Mouse (Mus musculus) left cerebral cortex, postnatal 14 days (tissue): ENCODE measurements at regions not wholly inside any gene's neighbourhood (a gene's known extent, or its start where the extent isn't known, plus 50 kb on each side); places are given as distances from the start of the nearest gene placed in this dataset.

Source experiments
- DNase-seq, 2 experiments: peaks; one replicate each; pipeline ENCODE4 v3.0.0; 2021 to 2022; ENCODE audit warnings: low spot score in 2 of 2, mixed read lengths in 1 of 2
- intact Hi-C: fragments of 180-260 bp; cut with DNase I; formaldehyde crosslinking; loops from one replicate; pipeline ENCODE4 v1.15.1; 2025

DNA sequence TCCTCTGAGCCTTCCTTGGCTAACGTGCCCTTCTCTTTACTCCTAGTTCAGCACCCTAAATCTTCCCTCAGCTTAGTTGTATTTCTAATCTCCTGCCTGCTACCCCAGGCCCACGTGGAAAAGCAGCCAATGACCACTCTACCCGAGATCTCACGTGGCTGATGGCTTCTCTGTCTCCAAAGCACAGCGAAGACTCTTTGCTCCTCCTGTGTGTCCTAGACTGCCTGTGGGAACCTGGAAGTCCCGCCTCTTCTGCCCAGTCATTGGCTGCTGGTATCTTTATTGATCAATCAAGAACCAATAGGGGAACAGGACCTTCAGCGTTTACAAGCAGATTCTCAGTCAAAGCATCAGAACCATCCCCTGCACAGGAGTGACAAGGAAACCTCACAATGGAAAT is 54.8 kb downstream of the Gm19935 start:
- DNase-seq = no peak
- intact Hi-C loops = no loop called here

DNA sequence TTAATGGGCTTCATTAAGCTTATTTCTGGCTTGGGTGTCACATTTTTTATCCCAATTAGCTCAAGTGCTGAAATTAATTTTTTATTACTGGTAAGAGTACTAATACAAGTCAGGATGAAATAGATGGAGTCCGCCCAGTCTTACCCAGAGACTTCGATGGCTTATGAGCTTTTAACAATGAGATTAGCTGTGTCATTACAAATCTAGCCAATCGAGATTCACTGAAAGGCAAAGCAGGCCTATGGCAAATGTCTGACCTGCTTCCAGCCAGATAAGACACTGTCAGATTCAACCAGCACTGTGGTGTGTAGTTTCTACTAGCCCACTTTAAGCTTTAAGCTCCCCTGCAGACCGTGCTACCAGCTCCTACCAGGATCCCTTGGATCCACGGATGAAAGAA is 55.2 kb downstream of the Gm19935 start:
- intact Hi-C loops = no loop called here
- no peak for DNase-seq

DNA sequence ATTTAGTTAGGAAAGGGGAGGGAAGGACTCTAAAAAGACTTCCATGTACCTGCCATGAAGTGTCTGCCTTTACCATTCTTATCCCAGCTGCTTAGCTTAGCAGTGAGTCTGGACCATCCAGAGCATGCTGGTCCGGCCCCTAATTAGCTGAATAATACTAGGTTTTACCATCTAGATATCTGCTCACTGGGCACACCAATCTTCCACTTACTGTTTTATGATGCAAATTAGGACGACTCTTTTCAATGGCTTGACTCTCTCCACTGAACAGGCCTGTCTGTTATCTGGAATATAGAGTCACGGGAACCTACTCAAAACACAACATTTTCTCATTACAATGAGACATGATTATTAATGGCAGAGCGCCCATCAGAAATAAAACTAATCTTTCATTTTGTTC is 55.7 kb downstream of the Gm19935 start:
- DNase-seq = no peak
- intact Hi-C loops = no loop called here

DNA sequence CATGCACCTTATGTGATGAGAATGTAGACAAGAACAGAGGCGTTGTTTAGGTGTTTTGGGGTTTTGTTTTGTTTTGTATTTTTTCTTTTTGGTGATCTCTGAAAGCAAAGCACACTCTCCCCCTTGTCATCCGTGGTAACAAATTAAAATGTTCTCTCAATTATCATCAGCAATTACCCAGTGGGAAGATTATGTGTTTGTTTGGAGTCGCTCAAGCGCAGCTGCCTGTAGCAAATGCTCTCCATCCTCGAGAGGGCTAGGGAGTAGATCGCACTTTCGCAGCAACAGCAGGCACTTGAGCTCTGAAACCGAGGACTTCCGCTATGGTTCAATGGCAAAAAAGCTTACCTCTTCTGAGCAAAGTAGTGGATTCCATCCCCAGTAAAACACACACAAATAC is 57.7 kb downstream of the Gm19935 start:
- intact Hi-C loops = no loop called here
- DNase-seq = no peak

DNA sequence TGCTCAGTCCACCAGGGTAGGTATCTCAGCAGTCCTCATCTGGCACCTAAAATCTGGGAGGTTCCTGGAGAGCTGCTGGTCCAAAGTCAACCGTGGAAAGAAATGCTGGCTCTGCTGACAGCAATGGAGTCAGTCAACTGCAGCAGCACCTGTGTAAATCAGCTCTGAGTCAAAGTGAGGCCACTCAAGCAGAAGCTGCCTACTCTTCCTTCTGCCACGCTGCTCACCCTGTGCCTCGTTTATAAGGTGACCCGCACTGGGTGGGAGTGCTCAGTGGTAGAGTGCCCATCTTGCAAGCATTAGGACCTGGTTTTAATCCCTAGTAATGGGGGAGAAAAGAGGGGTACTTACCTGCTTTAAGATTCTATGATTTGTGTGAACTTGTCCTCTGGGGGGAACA is 62.2 kb downstream of the Gm19935 start:
- no peak for DNase-seq
- intact Hi-C loops = no loop called here

DNA sequence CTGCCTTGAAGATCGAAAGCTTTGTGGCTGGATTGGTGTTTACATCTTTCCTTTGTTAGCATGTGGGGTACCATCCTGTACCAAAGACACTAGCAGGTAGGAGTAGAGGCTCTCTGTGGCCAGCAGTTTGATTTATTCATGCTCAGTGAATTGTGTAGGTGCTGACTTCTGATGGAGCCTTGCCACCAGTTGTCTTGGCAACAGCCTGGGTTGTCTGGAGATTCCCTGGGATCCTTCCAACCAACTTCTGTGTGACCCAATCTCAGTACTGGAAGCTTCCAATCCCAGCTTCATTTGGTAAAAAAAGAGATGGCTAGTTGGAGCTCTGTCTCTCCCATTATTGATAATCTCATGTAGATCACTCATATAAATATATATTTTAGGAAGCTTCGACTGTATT is 73.6 kb downstream of the Gm19935 start:
- intact Hi-C loops = no loop called here
- DNase-seq = peak in 1 of 2 experiments; percentile 24

DNA sequence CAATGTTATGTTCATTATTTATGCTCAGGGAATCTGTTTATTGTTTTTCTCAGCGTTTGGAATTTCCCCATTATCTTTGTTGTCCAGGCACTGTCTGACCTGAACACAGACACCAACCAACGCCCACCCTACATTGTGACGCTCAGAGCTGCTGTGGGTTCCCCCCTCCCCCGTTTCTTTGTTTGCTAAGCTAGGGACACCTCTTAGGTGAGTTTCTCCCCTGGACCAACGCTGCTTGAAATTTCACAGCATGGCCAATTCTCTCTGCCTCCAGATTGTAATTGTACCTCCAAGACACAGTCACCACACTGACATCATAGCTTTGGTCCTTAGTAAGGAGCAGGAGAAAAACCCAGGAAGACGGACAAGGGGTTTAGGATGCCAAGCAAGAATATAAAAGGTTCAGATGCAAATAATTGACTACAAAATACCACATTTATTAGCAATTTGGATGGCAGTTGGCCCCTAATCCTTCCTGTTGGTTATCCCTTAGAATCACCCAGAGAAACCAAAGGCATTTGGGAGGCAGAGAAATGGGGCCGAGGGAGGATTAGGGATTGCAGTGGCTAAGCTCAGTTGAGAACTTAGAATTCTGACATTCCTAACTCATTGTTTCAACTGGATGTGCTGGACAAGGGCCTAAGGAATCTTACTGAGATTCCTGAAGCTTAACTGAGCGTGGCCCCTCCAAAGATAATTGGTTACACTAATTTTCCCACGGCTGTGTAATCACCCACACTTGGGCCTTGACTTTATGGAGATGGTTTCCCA is 76.0 kb downstream of the Gm19935 start:
- intact Hi-C loops = no loop called here
- no peak for DNase-seq

DNA sequence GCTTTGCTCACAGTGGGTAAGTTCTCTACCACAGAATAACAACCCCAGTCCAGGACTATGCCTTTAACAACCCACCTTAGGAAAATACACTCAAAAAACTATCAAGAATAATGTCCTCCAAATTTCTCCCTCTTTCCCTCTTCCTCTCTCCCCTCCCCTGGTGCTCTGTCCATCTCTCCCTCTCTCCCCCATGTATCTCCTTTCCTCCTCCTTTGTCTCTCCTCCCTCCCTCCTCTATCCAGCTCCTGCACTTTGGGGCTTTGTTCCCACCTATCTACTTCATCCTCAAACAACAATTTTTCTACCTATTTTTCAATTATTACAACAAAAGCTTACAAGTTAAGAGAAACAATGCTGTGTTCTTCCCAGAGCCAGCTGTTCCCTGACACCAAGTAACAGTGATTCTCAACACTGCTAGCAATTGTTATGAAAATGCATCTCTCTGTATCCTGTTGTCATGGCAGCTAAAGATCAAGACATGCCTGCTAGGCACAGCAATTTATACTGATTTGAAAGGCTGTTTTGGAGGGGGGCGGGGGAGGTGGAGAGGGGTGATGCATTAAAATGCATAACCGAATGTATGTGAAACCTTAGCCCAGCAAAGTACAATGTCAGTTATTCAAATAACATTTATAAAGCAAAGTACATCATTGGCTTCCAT is 76.8 kb downstream of the Gm19935 start:
- intact Hi-C loops = no loop called here
- DNase-seq = no peak

DNA sequence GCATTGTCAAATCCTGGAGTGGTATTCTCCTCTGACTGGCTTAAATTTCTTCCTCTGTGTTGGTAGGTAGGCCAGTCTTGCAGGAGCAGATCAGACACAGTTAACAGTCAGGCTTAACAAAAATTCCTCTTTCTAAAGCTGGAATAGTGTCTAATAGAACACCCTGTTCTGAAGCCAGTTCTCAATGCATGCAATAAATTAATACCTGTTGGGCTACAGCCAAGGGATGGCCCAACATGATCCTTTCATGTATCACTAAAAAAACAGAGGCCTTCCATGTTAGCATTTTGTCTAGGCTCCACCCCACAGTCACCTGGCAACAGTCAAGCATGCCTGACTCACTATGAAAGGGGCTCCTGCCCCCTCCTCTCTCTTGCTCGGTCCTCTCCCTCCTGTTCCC is 89.2 kb downstream of the Gm19935 start:
- DNase-seq = no peak
- intact Hi-C loops = no loop called here

DNA sequence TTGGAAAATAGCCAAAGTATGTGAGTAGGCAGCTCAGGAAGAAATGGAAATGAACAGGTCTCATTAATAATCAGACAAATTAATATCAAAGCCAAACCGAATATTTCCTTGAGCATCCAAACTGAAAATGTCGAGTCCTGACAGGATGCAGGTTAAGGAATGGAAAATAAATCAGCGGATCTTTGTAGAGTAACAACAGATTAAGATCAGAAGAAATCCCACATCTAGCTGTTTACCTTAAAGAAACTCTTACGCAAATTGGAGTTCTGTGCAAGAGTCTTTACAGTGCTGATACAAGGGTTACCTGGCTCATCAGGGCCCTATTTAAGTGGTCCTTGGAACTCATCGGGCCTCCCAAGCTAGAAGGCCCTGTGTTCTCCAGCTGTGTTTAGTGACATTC is 92.0 kb downstream of the Gm19935 start:
- intact Hi-C loops = no loop called here
- no peak for DNase-seq

DNA sequence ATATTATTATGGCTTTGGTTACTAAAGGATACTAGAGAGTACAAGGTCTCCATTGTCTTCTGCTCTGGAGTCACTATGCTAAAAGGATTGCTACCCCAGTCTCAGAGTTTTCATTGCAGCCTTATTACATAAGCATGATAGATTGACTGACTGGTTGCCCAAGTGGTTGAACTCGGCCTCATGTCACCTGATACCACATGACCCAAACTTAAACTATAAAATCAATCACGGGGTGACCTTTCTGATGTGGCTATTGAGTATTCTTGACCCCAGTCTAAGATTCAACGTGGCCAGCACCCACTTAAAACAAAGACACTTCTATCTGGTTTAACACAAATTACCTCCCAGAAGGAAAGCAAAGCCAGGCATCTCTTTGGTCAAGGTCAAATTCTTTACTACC is 100.8 kb downstream of the Gm19935 start:
- no peak for DNase-seq
- intact Hi-C loops = no loop called here

DNA sequence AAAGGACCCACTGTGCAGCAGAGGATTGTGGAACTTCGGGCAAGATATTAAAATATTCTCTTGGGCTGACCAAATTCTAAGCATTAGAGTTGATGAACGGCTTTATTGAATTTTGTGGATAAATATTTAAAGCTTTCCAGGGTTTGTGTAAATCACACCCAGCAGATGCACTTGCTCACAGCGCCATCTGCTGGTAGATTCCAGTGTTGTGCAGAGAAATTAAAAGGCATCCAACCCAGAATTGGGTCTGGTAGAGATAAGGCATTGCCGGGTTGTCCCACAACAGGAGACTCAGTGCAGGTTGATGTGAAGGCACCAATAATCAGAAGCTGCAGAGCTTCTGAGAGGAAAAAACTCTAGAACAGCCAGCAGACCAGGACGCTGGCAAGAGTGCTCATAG is 108.7 kb downstream of the Gm19935 start:
- intact Hi-C loops = loop anchor here (1.0 to 5.0 kb wide), 3 partner anchors 84 to 859 kb away; no protein-coding TSS in a partner anchor
- DNase-seq = peak; percentile 72 to 84

DNA sequence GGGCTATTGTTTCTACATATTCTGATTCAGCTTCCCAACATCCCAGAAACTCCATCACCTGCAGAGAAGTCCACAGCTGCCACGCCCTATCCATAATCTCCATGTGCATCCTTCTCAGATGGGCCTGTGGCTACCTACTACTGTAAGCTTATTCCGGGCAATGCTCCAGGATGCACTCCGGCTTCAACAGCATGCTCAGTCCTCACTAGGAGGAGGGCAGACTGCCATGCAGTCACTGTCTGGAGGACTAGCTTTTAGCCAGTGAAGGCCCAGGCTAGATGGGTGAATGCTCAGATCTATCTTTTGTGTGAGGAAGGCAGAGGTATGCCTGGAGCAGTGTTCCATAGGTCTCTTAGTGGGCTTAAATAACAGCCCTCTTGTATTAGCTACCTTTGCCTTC is 124.7 kb downstream of the Gm19935 start:
- intact Hi-C loops = no loop called here

DNA sequence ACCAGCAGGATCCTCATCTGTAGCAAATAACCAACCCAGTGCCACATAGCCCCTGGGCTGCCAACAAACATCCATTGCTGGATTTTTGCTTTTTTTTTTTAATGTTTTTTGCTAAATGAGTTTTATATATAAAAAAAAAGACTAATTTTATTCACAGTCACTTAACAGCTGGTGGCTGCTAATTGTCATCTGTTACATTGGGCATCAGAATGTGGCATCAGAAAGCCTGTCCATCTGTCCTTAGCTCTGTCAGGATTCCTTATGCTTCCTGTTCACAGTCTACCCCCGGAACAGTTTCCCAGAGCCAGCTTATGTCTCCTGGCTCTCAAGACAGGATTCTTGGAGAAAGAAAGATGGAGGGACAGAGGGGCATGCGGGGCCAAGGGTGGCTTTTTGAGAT is 132.1 kb downstream of the Gm19935 start:
- peak in 1 of 2 experiments; percentile 9 for DNase-seq

More for the DNA sequence above, 124.7 kb downstream of the Gm19935 start:
- DNase-seq = no peak

DNA sequence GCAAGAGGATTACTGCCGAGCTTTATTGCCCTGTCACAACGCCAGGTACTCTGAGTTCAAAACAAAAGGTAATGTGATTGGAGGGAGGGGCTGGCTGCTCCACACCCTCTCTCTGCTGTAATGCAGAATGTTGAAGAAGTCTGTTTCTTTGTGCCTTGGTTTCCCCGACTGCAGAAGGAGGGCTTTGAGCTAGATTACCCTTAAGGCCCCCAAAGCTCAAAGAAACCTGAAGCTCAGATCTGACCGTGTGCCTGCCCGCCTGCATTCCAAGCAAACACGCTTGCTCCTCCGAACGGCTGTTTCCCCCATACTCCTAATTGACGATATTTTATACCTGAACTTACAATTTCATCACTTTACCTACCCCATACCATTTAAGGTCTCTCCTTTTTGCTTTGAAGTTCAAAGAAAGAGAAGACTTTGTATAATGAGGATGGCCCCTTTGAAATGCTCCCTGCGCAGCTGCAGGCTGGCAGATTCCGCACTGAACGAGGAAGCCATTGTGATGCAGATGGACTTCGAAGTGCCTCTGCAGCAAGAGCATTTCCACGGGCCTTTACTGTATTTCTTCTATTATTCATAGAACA is 146.6 kb downstream of the Gm19935 start:
- intact Hi-C loops = no loop called here
- DNase-seq = no peak

More for the DNA sequence above, 132.1 kb downstream of the Gm19935 start:
- intact Hi-C loops = no loop called here

DNA sequence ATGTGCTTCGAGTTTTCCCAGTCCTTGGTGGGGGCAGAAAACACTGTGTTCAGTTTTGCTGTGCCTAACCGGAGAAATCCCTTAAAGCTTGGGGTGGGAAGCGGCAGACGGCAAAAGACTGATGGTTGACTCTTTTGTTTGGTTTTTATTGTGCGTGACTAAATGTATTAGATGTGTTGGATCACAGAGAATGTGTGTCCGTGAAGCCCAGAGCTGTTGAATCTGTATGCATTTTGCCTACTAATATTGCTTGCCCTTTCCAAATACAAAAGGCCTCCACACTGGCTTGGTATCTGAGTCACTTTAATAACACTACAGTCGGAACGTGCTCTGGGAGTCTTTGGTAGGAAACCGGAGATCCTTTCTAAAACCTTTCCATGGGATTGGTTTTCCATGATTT is 147.8 kb downstream of the Gm19935 start:
- intact Hi-C loops = no loop called here
- no peak for DNase-seq

DNA sequence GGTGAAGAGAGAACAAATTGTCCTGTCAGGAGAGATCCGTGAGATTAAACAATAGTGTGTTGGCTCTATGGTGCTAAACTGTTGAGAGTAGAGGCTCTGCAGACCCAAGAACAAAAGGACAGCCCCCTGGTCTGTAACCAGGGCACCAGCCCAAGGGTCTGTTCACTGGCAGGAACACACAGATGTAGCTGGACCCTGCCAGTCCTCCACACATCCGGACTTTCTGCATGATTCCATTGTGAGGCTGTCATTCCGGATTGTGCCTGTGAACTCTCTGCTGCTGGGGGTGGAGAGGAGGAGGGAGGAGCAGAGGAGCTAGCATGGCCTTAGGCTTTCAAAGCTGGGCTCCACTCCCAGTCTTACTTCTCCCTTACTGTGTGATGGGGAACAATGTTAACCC is 158.1 kb downstream of the Gm19935 start:
- no peak for DNase-seq
- intact Hi-C loops = loop anchor here (2.0 kb wide), 1 partner anchor 658 kb away; no protein-coding TSS in a partner anchor

DNA sequence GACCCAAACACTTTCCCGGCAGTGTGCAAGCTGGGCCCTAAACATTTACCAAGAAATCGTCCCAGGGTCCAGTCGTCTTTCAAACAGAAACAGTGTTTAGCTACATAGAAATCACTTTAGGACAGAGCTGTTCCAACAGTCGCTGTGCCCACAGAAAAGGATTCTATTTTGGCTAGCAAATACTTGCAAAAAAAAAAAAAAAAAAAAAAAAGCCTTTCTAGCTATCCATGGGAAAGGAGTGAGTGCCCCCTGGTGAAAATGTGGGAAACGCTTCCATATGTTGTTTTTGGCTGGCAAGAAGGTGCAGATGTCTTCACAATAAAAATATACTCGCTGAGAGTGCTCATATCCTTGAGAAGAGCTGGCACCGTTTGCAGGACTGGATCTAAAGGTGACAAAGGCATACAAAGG is 159.5 kb downstream of the Gm19935 start:
- peak; percentile 77 to 89 for DNase-seq
- intact Hi-C loops = loop anchor here (2.0 kb wide), 3 partner anchors 311 to 807 kb away; no protein-coding TSS in a partner anchor

DNA sequence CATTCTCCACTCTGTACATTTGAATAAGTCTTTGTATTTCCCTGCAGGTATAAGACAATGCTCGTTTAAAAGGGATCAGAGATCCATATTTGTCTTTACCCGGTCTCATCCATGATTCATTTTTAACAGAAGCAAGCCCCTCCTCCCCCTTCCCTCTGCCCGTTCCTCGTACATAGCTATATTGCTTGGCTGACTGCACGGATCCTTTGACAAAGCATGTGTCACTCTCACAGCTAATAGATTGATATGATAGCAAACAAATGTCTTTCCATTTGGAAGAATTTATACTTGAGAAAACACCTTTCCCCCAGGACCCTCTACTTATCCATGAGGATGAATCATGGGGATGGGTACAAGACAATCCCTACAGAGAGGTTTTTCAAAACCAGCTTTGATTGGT is 160.1 kb downstream of the Gm19935 start:
- intact Hi-C loops = loop anchor here (2.0 kb wide), 2 partner anchors 310 to 806 kb away; no protein-coding TSS in a partner anchor

DNA sequence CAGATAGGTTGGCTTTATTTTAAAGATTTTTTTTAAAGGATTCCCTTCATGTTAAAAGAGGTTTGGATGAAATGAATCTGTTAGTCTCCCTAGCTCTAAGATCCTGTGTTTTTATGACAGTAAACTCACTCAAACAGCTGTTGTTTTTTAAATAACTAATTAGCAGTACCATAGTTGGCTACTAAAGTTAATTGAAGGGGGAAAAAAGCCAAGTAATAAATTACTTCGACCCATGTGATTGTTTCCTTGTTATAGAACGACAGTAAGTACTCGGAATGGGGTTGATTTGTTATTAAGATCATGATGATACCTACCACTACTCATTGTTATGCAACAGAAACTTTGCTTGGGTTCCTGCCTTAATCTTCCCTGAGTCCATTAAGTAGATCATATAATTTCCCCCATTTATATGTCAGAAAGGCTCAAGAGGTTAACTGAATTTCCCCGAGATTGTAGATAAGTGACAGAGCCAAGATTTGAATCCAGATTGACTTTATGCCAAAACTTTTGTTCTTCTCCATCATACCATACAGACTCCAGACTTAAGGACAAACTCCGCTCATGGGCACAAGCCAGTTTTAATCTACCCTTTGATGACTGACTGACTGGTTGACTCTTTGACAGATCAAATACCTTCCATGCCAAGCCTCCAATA is 160.6 kb downstream of the Gm19935 start:
- no peak for DNase-seq
- intact Hi-C loops = loop anchor here (2.0 kb wide), 2 partner anchors 310 to 806 kb away; no protein-coding TSS in a partner anchor

More for the DNA sequence above, 160.1 kb downstream of the Gm19935 start:
- no peak for DNase-seq
